Mouse (Mus musculus) testis, adult 2 months (tissue): ENCODE results near the gene Ifitm5.

Experiments
- CTCF ChIP-seq: fragments of 200-500 bp; IDR thresholded peaks from 2 replicates; pipeline ENCODE4 v1.5.1; 2012; ENCODE audit warnings: low read depth, mild to moderate bottlenecking, inconsistent platforms, low read length, moderate library complexity; ENCODE audit not compliant: control insufficient read depth, insufficient read depth, insufficient replicate concordance
- POLR2A ChIP-seq: fragments of 200-500 bp; IDR thresholded peaks from 2 replicates; pipeline ENCODE4 v1.6.1; 2012; ENCODE audit warnings: low read depth, mild to moderate bottlenecking, inconsistent platforms, low read length, moderate library complexity; ENCODE audit not compliant: control insufficient read depth

- TF ChIP-seq CTCF (no peak), POLR2A (no peak)
Measured at GRCm38 (mm10) chr7:140953800-140954732, 4.0 kb upstream of the Ifitm5 start.
